Mouse (Mus musculus) monocyte, adult 2 months (primary cell): ENCODE data around the gene Pmepa1.

Source experiments
- DNase-seq, 2 experiments: peaks; one replicate each; pipeline ENCODE4 v3.0.0; 2022; ENCODE audit warnings: low spot score in 2 of 2, low read depth in 1 of 2

The Pmepa1 gene

DNA sequence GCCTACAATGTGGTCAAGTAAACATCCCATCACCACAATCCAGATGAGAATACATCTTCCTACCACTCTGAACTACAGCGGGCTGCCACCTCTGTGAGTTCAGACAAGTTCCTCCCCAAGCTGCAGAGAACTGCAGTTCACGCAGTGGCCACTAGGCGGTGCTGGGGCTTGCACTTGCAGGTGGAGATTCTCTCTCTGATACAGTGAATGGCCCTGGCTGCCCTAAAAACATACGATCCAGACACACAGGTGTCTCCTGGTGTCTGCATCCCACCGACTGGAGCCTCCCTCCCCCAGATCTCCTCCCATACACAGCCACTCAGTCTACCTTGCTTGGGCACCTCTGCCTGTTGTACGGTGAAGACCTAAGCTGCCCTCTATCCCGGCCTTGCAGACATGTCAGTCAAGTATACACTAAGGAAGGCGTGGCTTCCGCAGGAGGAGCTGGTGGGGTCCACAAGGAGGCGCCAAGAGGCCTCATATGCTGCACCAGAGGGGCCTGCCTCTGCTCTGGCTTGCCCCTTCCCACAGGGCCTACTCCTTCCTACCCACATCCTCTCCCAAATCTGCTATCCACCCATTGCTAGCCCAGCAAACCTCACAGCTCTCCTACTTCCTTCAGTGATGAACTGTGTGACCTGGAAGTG is 46.6 kb downstream of the Pmepa1 start:
- DNase-seq = peak; percentile 58 to 73

DNA sequence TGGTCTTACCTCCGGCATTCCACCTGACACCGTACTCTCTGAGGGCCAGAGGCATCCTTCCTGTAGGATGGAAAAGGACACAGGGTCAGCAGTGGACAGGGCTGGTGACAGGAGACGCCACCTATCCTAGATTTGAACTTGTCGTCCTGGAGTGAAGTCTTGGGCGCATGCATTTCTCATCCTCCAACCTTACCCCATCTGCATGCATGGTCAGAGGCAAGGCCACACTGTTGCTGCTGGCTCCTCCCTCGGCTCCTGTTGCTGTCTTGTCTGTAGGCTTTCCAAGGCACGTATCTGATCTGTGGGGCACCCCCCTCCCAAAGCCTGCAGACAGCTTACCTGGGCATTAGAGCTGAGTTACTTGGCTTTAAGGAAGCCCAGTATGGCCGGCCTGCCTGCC is 47.8 kb downstream of the Pmepa1 start:
- DNase-seq = no peak

DNA sequence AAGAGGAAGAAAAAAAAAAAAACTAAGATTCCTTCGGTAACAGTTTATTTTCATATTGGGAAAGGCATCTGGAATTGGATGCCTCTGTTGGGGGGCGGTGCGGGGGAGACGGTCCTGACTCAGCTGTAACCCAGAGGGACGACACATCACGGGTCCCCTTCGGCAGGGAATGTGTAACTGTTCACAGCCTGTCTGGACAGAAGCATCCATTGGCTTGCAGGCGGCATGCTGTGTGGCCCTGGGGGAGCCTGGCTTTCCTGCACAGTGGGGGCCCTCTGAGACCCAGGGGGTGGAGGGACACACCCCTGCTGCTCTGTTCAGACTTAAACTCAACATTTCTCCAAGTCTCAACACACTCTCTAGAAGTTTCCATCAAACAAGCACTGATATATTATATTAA is 49.5 kb downstream of the Pmepa1 start:
- no peak for DNase-seq

DNA sequence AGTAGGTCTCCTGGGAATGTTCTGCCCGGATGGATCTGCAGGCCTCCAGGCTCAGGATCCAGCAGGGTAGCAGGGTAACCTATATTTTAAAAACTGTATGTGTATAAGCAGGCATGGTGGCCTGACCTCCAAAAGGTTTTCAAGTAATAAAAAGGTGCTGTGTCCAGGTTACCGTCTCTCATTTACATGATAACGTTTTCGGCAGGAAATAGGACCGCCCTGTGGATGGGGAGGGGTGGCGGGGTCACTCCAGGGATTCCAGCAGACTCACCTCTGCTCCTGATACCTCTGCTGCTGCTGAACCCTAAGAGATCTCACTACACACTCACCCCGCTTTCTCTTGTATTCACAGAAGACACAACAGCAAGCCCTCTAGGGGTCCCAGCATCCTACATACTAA is 50.4 kb downstream of the Pmepa1 start:
- DNase-seq = no peak

DNA sequence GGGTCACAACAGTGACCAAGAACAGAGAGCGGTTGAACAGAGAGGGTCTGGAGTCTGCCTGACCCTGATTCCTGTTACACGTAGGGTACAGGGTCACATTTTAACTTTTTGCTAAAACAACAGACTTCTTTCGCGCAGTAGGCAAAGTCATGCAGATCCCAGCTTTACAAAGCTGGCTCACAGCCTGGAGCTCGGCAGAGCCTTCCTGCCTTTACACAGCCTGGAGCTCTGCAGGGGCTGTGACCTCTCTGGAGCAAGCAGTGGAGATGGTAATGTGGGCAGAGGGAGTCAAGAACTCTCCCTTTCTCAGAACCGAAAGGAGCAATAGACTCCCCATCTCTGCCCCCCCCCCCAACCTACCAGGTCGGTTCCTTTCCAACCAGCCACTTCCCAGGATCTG is 51.5 kb downstream of the Pmepa1 start:
- DNase-seq = no peak

DNA sequence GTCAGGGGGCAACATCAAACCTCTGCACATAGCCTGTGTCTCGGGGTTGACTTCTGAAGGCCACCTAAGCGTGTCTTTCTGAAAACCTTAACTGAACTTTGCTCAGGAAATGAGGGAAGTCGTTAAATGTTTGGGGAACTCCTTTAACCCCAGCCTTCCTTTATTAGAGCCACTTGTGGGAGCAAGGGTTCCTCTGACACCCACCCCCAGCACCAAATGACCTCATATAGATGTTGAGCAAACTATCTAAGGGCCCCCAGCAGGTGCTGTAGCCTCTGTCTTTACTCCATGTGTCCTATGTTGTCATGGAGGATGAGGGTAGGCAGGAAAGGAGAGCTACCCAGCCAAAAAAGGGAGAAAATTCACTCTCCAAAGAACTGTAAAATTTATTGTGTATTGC is 52.2 kb downstream of the Pmepa1 start:
- DNase-seq = no peak

DNA sequence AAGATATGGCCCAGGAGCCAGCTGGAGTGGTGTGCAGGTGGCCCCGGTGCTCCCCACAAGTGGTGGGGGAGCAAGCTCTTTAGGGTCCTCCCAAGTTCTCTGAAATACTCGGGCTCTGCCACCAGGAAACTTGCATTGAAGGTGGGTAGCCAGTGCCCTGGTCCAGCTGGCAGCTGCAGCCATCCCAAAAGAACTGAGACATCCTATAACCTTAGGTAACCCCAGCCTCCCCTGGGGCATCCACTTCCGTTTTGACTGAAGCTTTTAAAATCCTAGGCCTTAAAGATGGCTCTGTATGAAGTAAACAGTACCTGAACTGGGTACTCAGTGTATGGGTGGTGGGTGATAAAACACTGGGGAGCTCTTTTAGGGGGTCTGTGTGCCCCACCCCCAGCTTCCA is 52.8 kb downstream of the Pmepa1 start:
- no peak for DNase-seq

DNA sequence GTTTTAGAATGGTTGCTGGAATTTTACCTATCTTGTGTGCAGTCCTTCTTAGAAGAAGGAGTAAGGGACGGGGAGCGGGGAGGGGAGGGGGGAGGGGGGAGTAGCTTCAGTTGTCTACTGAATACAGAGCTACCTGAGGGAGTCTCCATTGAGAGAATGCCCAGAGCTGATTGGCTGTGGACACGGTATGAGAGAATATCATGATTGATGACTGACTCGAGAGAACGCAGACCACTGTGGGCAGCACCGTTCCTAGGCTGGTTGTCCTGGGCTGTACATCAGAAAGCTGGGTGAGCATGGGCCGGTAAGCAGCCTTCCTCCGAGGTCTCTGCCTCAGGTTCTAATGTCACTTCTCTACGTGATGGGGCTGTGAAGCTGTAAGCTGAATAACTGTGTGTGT is 55.6 kb downstream of the Pmepa1 start:
- no peak for DNase-seq

DNA sequence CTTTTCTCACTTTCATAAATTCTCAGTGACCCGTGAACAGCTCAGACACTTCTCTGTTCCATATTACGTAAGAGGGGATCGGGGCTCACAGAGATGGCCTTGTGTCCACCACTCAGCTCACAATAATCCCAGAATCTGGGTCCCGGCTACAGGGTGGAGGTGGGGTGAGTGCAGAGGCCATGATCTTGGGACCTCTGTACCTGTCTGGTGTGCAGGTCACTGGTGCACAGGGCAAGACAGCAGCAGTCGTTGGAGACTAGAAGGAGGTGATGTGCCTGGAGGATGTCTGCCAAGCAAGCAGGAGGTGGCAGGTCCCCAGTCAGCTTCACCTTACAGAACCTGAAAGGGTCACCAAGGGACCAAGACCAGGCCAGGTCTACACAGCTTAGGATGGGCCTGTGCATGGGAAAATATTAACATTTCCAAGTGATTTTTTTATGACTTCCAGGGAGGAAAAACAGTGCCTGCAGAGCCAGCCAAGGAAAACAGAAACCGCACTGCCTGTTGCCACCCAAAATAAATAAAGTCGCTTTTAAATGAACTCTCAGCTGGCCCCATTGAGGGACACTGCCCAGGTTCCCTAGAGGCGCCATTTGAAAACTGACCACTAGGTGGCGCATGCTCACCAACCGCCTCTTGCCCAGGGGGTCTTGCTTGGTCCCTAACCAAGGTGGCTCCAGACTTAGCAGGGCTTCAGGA is 56.9 kb downstream of the Pmepa1 start:
- DNase-seq = no peak

DNA sequence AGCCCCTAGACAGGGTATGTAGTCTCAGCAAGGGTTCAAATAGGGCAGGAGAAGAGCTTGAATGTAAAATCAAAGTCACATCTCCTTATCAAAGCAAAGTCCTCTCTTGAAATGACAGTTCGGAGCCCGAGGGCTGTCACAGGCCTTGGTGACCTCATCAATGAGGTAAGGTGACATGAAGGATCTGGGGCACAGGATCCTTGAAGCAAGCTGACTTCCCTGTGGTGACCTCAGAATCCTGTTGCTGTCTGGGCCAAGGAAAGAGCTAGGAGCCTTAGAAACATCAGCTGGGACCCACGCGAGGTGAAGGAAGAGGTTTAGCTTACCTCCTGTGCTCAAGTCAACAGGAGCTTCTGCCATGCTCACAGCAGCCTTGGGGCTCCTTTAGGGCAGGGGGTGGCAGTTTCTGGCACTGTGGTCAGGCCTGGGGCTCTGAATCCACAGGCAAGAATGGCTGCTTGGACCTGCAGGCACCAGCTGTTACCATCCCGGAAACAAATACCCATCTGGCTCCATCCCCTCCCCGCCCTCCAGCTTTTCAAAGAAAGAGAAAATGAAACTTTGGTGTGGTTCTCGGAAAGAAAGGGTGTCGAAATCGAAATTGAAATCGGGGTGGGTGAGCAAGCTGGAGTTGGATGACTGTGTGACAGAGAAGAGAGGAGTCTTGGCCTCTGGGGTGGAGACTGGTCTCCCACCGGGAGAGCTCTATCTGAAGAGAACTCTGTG is 57.8 kb downstream of the Pmepa1 start, which contains the start of gene Zbp1:
TSS of gene Zbp1 (minus strand) at position 508 of the 726 bp plus-strand sequence.
- DNase-seq = peak; percentile 18 to 33

DNA sequence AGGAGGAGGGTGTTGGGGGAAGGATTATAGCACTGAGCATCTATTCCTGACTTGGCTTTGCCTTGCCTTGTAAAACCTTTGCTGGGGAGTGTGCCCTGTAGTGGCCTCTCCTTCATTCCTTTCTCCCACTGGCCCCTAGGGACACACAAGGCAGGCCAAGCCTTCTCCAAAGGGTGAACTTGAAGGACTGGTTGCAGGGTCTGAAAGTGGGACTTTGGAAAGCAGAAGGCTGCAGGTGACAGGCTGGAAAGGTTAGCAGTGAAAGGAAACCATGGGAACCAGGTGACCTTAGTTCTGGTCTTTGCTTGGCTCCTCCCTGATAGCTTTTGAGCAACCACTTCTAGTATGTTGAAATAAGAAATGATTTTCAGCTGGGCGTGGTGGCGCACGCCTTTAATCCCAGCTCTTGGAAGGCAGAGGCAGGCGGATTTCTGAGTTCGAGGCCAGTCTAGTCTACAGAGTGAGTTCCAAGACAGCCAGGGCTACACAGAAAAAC is 58.5 kb downstream of the Pmepa1 start:
- no peak for DNase-seq

DNA sequence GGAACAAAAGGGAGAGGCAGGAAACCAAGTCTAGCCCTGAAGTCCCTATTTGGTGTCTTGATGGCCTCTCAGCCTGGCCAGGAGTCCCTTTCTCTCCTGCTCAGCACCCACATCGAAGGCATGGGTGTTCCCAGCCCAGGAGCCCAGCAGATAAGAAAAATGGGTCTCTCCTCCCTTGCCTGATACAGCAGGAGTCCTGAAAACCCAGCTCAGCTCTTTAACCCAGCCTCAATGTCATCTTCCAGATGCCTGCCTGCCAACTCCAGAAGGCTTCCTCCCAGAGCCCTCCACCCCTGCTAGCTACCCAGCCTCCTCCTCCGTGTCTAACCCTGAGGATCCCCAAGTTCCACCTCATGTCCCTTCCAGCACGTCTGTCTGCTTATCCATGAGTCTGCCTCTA is 59.1 kb downstream of the Pmepa1 start:
- DNase-seq = no peak

DNA sequence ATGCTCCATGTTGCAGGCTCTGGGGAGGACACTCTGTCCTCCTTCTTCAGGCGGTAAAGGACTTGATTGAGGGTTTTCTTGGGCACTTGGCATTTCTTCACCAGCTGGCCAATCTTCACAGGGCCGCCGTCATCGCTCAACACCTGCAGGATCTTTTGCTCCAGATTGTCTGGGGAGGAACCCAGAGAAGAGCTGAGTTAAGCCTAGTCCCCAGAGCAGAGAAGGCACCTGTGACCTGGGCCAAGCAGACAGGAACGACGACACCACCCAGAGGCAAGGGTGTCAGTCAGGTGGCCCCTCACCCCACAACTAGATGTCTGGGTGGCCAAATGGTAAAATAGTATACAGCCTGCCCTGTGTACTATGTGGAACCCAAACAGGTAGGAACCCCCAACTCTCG is 59.5 kb downstream of the Pmepa1 start:
- DNase-seq = no peak

DNA sequence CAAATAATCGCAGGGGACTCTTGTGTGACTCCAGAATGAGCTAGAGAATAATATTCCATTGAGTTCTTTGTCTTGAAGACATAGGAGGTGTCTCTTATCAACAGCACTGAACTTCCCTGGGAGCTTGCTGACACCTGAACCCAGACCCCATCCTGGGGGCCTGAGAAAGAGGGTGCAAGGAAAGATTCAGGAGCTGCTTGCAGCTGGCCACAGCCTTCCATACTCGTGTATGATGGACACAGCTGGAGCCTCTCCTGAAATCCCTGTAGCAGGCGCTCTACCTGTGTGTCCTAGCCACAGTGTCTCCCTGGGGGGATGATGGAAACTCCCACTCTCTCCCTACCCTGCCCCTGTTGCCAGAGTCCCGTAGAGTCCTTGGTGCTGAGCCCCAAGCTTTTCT is 64.1 kb downstream of the Pmepa1 start:
- DNase-seq = no peak

DNA sequence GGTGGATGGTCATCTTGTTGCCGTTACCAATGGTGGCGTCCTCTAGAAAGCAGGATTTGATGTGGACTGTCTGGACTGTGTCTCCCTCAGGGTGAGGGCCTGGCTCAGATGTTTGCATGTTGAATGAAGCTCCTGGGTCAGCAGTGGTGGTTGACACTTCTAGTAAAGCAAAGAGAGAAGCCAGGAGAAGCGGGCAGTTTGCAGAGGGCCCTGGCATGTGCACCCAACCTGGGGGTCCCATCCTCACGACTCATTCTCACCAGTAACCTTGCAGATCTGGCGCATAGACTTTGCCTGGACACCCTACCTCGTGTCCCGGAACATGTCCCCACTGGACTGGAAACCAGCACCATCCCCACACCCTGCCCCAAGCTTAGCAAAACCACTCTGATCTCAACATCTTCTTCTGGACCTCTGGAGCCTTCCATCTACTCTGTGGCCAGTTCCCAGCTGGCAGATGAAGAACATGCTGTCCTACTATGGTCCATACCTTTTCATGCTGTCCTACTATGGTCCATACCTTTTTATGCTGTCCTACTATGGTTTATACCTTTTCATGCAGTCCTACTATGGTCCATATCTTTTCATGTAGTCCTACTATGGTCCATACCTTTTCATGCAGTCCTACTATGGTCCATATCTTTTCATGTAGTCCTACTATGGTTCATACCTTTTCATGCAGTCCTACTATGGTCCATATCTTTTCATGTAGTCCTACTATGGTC is 67.1 kb downstream of the Pmepa1 start:
- DNase-seq = no peak

DNA sequence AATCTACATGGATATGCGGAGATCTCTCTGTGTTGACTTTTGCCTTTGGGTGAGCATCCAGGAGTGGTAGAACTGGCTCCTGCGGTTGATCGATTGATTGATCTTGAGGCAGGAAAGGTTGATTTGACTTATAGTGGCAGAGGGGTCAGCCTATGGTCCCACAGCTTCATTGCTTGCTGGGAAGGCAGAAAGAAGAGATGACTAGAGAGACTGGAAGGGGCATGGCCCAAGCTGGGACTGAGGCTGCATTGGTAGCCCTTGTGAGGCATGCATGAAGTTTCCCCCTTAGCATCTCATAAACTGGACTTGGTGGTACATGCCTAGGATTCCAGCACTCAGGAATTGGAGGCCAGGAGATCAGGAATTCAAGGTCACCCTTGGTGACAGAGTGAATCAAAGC is 69.3 kb downstream of the Pmepa1 start:
- no peak for DNase-seq

DNA sequence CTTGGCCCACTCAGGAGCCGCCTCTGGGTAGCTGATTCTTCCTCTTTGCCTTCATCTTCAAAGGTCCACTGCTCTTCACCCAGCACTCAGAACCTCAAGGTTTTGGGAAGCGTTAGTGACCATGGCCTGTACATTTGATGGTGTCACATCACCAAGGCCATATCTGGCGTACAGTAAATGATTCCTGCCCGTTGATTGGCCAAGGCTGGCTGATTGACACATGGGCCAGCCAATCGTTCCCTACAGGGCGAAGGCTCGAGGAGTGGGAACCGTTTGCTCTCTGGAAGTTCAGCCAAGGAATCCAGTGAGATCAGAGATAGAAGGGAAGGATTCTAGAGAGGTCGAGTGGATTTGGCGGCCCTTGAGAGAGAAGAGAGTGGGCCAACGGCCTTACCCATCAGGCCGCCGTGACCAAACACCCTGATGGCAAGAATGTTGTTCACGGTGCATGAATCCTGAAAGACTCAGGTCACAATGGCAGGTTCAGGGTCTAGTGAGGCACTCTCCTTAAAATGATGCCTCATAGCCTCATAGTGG is 70.7 kb downstream of the Pmepa1 start:
- no peak for DNase-seq

DNA sequence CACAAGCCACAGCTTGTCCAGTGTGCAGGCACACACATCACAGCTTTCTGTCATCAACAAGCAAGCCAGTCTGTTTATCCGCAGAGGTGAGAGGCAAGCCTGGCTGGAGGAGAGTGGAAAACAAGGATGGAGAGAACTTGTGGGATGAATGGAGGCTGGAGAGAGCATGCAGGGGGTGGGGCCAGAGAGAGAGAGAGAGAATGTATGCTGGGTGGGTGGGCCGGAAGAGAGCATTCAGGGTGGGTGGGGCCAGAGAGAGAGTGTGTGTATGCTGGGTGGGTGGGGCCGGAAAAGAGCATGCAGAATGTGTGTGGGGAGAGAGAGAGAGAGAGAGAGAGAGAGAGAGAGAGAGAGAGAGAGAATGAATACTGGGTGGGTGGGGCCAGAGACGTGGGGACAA is 71.7 kb downstream of the Pmepa1 start:
- DNase-seq = no peak

DNA sequence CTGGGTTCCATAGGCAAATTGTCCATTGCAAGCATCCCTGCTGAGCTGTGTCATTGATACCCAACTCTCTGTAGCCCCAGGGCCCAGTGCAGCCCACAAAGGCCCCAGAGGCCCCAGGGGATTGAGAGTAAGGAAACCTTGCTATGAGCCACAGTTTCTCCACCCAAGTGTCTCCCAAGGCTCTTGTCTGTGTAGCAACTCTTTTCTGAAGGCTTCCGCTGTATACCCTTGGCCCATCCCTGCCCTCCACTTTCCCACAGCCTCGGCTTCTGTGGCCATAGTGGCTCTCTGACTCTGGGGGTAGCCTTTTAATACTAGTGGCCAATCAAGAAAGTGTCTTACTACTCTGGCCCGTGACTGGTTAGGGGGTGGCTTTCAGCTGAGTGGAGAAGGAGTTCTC is 72.6 kb downstream of the Pmepa1 start:
- DNase-seq = no peak

DNA sequence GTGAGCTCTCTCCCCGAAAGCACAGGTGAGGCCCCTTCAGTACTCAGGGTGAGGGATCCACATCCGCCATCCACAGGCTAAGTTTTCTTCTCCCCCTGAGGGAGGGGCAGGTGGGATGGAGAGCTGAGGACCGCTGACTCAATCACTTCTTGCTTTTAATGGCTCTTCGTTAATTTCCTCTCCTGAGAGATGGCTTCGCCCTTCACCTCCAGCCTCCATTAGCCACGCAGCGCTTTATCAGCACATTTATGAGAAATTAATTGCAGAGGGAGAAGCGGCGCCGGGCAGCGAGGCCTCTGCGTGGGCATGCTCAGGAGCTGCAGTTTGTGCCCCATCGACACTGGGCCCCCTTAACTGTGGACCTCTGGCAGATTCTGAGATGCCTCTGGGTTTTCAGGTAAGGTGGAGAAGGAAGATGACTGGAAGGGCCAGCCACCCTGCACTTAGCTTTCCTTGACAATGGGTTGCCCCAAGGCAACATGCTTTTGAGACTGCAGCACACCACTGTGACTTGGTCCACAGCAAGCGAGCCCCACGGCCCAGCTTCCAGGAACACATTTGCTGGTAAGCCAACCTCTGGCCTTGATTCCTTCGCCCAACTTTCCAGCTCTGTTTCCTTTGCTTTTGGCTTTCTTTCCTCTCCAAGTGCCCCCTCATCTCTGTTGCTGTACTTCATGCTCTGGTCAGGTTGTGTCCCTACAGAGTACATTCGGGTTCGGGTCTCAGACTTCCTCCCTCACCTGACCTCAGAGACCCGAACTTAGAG is 73.2 kb downstream of the Pmepa1 start:
- no peak for DNase-seq

DNA sequence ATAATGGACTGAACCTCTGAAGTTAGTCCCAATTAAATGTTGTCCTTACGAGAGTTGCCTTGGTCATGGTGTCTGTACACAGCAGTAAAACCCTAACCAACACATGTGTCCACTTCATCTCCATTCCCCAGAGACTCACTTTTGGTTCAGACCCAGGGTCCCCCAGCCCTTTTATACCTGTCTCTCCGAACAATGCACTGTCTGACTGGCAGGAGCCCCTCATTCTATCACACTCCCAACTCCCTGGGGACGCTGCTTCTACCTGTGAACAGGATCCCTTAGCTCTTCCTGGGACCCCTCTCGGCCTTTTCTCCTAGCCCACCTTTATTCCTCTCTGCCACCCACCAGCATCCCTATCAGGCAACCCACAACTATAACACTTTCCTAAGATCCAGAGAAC is 81.5 kb downstream of the Pmepa1 start:
- no peak for DNase-seq
